Mouse (Mus musculus): ENCODE measurements around the gene Mroh2a. TPM values are rescaled to one million over a fixed set of nuclear protein-coding genes. Genes with fewer than 3 reads are reported as not detected.

The Mroh2a gene
- polyA plus RNA-seq, 1 experiment = not detected

GRCm38 (mm10) chr1:88275698-88276523 is 49.1 kb downstream of the Mroh2a start:
- H3K27ac ChIP-seq (ENCODE audit: insufficient read depth, low read depth, low read length) = no peak overlapping the region
- 61% methylated on average over 13 of the region's 13 CpGs for WGBS
- TF ChIP-seq CTCF (IDR thresholded peaks at IDR 0.05; ENCODE audit: insufficient read depth, low read depth, low read length) = no peak
- no peak for TF ChIP-seq POLR2A (IDR thresholded peaks at IDR 0.05; ENCODE audit: insufficient read depth, low read depth, low read length)
- no peak overlapping the region for H3K4me3 ChIP-seq (ENCODE audit: insufficient read depth, low read depth, low read length)
- H3K4me1 ChIP-seq (ENCODE audit: control insufficient read depth, insufficient read depth, low read length) = peaks cover 4% of the 10 kb centered on the region

GRCm38 (mm10) chr1:88276524-88277097 is 49.8 kb downstream of the Mroh2a start:
- WGBS = 10% methylated on average over 10 of the region's 10 CpGs
- TF ChIP-seq POLR2A (IDR thresholded peaks at IDR 0.05; ENCODE audit: insufficient read depth, low read depth, low read length) (no peak), CTCF (IDR thresholded peaks at IDR 0.05; ENCODE audit: insufficient read depth, low read depth, low read length) (no peak)
- H3K4me3 ChIP-seq (ENCODE audit: insufficient read depth, low read depth, low read length) = peak overlapping the region; percentile 48
- H3K27ac ChIP-seq (ENCODE audit: insufficient read depth, low read depth, low read length) = no peak overlapping the region
- peaks cover 4% of the 10 kb centered on the region for H3K4me1 ChIP-seq (ENCODE audit: control insufficient read depth, insufficient read depth, low read length)

GRCm38 (mm10) chr1:88277098-88277817 is 50.5 kb downstream of the Mroh2a start, which contains the start of the genes Hjurp and Trpm8:
TSS of gene Hjurp (minus strand) at chr1:88277633.
TSS of gene Trpm8 (plus strand) at chr1:88277661.
- under 1% methylated on average over 50 of the region's 50 CpGs for WGBS
- no peak within 1 kb of the TSS for H3K27ac ChIP-seq (ENCODE audit: insufficient read depth, low read depth, low read length)
- TF ChIP-seq POLR2A (IDR thresholded peaks at IDR 0.05; ENCODE audit: insufficient read depth, low read depth, low read length) = no peak
- TF ChIP-seq CTCF (IDR thresholded peaks at IDR 0.05; ENCODE audit: insufficient read depth, low read depth, low read length) = no peak

GRCm38 (mm10) chr1:88277818-88278511 is 51.2 kb downstream of the Mroh2a start:
- no peak for TF ChIP-seq CTCF (IDR thresholded peaks at IDR 0.05; ENCODE audit: insufficient read depth, low read depth, low read length)
- TF ChIP-seq POLR2A (IDR thresholded peaks at IDR 0.05; ENCODE audit: insufficient read depth, low read depth, low read length) = no peak

More at GRCm38 (mm10) chr1:88277098-88277817, 50.5 kb downstream of the Mroh2a start, which contains the start of the genes Hjurp and Trpm8:
- H3K4me3 ChIP-seq (ENCODE audit: insufficient read depth, low read depth, low read length) = peak within 1 kb of the TSS; percentile 48
- H3K4me1 ChIP-seq (ENCODE audit: control insufficient read depth, insufficient read depth, low read length) = peaks cover 4% of the 10 kb centered on the region

GRCm38 (mm10) chr1:88279111-88280005 is 52.6 kb downstream of the Mroh2a start:
- TF ChIP-seq CTCF (IDR thresholded peaks at IDR 0.05; ENCODE audit: insufficient read depth, low read depth, low read length) (no peak), POLR2A (IDR thresholded peaks at IDR 0.05; ENCODE audit: insufficient read depth, low read depth, low read length) (no peak)
- Histone ChIP-seq H3K4me3 (ENCODE audit: insufficient read depth, low read depth, low read length) (no peak overlapping the region), H3K27ac (ENCODE audit: insufficient read depth, low read depth, low read length) (no peak overlapping the region), H3K4me1 (ENCODE audit: control insufficient read depth, insufficient read depth, low read length) (peaks cover 4% of the 10 kb centered on the region)
- WGBS = 58% methylated on average over 9 of the region's 9 CpGs

More at GRCm38 (mm10) chr1:88277818-88278511, 51.2 kb downstream of the Mroh2a start:
- WGBS = 63% methylated on average over 18 of the region's 18 CpGs
- peaks cover 4% of the 10 kb centered on the region for H3K4me1 ChIP-seq (ENCODE audit: control insufficient read depth, insufficient read depth, low read length)
- no peak overlapping the region for H3K27ac ChIP-seq (ENCODE audit: insufficient read depth, low read depth, low read length)
- peak overlapping the region; percentile 48 for H3K4me3 ChIP-seq (ENCODE audit: insufficient read depth, low read depth, low read length)

- WGBS = 72% methylated on average over 15 of the region's 15 CpGs
- TF ChIP-seq POLR2A (IDR thresholded peaks at IDR 0.05; ENCODE audit: insufficient read depth, low read depth, low read length) (no peak), CTCF (IDR thresholded peaks at IDR 0.05; ENCODE audit: insufficient read depth, low read depth, low read length) (no peak)
- H3K4me1 ChIP-seq (ENCODE audit: control insufficient read depth, insufficient read depth, low read length) = peaks cover 4% of the 10 kb centered on the region
- no peak overlapping the region for H3K4me3 ChIP-seq (ENCODE audit: insufficient read depth, low read depth, low read length)
- H3K27ac ChIP-seq (ENCODE audit: insufficient read depth, low read depth, low read length) = no peak overlapping the region
Measured at GRCm38 (mm10) chr1:88280006-88280690, 53.4 kb downstream of the Mroh2a start.

GRCm38 (mm10) chr1:88282301-88282700 is 55.5 kb downstream of the Mroh2a start:
- H3K4me1 ChIP-seq (ENCODE audit: control insufficient read depth, insufficient read depth, low read length) = peaks cover 2% of the 10 kb centered on the region; the same call in 1 of the 2 replicates
- no peak overlapping the region for H3K27ac ChIP-seq (ENCODE audit: insufficient read depth, low read depth, low read length)
- TF ChIP-seq POLR2A (IDR thresholded peaks at IDR 0.05; ENCODE audit: insufficient read depth, low read depth, low read length) (no peak), CTCF (IDR thresholded peaks at IDR 0.05; ENCODE audit: insufficient read depth, low read depth, low read length) (no peak)
- WGBS = 65% methylated on average over 3 of the region's 3 CpGs
- H3K4me3 ChIP-seq (ENCODE audit: insufficient read depth, low read depth, low read length) = no peak overlapping the region

Measured in olfactory bulb, adult 2 months (tissue).